Mouse (Mus musculus) 3T3-L1 (cell line): ENCODE measurements around the gene Epop.

Source experiments
- DNase-seq: peaks from one replicate; pipeline ENCODE4 v3.0.0-alpha.2; 2015; ENCODE audit warnings: low read depth, low spot score

The Epop gene

GRCm38 (mm10) chr11:97629576-97629975 is at the start of gene Epop:
Epop (minus strand) TSS chr11:97629702.
- DNase-seq, result peak; percentile 25

DNA sequence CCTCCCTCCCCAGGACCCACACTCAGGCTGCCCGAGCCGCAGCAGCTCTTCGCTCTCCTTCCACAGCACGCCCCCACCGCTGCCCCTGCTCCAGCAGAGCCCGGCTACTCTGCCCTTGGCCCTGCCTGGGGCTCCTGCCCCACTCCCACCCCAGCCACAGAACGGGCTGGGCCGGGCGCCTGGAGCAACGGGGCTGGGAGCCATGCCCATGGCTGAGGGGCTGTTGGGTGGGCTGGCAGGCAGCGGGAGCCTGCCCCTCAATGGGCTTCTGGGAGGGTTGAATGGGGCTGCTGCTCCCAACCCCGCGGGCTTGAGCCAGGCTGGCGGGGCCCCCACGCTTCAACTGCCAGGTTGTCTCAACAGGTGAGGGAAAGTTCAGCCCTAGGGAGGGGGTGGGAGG is 48.8 kb upstream of the Epop start:
- no peak for DNase-seq

GRCm38 (mm10) chr11:97677842-97678241 is 48.3 kb upstream of the Epop start:
- DNase-seq, result no peak

- no peak for DNase-seq
Measured at GRCm38 (mm10) chr11:97677381-97677780, 47.9 kb upstream of the Epop start.

- DNase-seq, result no peak
Measured at GRCm38 (mm10) chr11:97676050-97676754, 46.7 kb upstream of the Epop start.

GRCm38 (mm10) chr11:97673148-97673547 is 43.6 kb upstream of the Epop start:
- DNase-seq, result no peak

GRCm38 (mm10) chr11:97671177-97671527 is 41.6 kb upstream of the Epop start:
- no peak for DNase-seq

DNA sequence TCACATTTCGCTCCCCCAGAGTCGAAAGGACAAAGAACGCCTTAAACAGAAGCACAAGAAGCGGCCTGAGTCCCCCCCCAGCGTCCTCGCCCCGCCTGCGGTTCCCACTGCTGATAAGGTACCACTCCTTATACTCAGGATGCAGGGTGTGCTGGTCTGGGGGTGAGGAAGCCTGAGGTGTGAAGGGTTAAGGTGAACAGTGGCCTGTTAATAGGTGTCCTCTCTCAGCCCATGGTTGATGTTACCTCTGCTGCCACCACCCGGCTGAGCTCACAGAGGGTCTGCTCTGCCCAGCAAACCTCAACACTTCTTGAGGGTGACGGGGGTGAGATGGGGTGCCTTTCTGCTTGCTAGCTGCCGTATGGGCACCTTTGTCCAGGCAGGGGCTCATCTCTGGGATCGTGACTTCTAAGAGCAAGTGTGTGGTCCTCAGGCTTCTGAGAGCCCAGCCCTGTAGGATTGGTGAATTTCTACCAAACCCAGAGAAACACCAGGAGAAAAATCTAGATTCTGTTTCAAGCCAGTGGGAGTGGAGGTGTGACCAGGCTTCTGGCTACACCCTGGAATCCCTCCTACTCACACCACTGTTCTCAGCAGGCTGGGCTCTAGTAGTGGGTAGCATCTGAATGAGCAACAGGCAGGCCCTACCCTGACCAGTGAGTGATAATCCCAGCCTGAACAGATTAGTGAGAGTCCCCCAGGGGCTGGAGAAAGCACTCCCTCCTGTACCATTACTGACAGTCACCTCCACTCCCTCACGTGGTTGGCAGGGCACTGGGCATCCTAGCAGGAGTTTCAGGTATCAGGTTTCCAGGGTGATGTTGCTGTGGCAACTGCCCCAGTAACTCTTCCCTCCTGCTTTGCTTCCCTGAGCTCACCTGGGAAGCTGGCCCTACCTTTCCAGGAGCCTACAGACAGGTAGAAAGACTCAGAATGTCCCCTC is 41.0 kb upstream of the Epop start:
- DNase-seq, result no peak

DNA sequence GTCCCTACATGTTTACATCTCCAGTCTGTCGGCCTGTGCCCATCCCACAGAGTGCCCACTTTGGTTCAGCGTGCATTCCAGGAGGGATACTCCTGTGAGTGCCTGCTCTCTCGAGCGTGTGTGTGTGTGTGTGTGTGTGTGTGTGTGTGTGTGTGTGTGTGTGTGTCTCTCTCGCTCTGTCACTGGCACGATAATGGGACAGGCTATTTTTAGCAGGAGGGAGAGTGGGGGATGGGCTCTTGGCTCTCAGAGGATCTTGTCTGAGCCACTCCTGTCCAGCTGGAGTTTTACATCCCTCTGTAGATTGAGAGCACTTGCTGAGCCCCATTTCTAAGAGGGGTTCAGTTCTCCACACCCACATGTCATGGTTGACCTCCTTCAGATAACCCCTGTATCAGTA is 40.3 kb upstream of the Epop start:
- no peak for DNase-seq

DNA sequence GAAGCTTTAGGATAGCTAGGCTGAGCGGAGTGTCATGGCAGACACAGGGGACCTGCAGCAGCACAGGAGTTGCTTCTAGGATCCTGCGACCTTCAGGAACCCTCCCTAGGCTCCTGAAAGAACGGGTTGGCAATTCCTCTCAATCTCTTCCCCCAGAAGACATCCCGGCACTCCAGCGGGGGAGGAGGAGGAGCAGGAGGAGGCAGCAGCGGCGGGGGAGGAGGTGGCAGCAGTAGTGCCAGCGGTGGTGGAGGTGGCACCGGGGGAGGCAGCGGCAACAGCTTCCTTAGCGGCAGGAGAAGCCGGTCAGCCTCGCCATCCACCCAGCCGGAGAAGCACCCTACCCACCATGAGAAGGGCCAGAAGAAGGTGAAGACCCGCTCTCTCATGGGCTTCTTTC is 39.8 kb upstream of the Epop start:
- no peak for DNase-seq

DNA sequence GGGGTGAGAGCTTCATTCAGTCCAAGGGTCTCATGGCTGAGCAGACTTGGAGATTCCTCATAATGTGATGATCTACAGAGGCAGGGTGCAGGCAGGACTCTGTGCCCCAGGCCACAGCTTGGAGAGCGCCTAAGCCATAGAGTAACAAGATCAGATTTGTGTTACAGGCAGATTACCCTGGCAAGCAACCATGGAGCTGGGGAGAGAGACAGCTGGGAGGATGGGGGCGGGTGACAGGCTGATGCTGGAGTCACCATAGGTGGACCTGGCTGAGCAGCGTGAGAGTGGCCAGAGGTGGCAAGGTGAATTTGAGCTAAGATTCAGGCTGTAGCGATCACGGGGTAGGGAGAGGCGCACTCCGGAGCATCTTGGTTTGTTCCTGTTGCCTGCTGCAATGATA is 38.7 kb upstream of the Epop start:
- no peak for DNase-seq

DNA sequence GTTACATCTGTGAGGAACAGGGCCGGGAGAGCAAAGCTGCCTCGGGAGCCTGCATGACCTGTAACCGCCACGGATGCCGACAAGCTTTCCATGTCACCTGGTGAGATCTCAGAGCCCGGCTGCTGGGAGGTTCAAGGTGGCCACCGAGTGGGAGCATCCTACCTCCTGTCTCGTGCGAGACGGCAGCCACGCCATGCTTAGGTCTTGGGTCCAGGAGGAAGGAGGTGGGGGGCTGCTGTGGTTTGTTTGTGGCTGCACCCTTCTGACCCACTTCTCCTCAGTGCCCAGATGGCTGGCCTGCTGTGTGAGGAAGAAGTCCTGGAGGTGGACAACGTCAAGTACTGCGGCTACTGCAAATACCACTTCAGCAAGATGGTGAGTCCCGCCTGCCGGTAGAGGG is 37.3 kb upstream of the Epop start:
- DNase-seq, result no peak

- DNase-seq, result no peak
Measured at GRCm38 (mm10) chr11:97666221-97666620, 36.7 kb upstream of the Epop start.

- DNase-seq, result no peak
Measured at GRCm38 (mm10) chr11:97665431-97665830, 35.9 kb upstream of the Epop start.

DNA sequence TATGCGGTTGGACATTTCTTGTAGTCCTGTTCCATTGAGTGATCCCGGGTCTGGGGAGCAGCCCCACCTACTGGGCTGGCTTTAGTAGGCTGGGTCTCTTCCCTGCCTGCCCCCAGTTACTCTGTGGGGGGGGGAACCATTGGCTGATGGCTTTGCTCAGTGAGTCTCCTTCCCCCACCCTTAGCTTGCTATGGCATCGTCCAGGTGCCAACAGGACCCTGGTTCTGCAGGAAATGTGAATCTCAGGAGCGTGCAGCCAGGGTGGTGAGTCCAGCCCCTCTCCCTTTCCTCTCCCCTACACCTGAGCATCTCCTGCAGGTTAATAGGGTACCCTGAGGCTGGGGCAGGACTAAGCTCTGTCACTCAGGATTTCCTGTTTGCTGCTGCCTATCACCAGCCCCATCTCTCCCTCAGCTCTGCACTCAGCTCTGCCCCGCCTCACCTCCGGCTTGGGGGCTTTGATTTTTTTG is 35.3 kb upstream of the Epop start:
- DNase-seq, result peak; percentile 38

GRCm38 (mm10) chr11:97664339-97664665 is 34.8 kb upstream of the Epop start:
- DNase-seq, result no peak

GRCm38 (mm10) chr11:97663528-97664338 is 34.2 kb upstream of the Epop start:
- peak; percentile 41 for DNase-seq

DNA sequence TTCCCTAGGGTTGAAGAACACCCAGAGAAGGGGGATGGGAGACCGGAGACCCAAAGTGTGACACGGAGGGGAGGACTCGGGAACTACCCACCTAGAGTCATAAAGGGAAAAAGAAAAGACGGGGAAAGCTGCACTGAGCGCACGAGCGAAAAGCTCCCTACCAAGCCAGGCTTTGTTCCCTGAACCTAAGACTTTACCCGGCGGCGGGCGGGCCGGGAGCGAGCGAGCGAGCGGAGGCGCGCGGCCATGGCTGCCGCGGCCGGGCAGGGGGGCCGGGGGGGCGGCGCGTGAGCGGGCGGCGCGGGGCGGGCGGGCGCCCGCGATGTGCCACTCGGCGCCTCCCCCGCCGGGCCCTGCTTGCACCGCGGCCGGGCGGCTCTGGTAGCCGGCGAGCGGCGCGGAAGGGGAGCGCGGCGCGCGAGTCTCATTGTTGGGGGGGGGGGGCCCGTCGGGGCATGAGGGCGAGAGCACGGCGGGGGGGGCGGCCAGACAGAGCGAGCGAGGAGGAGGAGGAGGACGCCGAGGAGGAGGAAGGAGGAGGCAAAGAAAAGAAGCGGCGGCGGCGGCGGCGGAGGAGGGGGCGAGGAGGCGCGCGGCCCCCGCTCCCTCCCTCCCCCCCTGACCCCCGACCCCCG is 33.5 kb upstream of the Epop start, which contains the start of gene Mllt6:
Mllt6 (plus strand) TSS at position 522 of the 635 bp plus-strand sequence.
- peak; percentile 77 for DNase-seq

DNA sequence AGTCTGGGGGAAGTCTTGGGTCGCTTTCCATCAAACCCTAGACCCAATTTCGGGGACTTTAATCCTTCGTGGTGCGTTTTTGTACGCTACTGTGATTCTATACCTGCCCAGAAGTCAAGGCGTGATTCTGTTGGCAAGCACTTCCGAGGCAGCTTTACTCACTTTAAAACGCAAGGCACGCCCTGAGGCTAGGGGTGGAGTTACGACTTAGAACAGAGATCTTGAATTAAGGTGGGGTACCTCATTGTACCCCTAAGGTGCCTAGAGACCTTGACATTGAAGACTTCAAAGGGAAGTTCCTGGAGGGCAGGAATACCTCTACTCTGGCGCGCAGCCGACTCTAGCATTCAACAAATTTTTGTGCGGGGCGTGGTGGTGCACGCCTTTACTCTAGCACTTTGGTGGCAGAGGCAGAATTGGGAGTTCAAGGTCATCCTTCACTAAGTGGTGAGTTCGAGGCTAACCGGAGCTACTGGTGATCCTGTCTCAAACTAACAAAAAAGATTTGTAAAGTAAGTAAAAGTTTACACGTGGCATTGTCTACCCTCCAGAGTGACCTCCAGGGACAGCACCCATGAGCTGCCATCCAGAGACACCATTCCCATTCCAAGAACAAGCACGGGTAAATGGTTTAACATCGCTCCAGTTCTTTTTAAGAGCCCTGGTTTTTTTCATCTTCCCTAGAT is 32.8 kb upstream of the Epop start:
- DNase-seq, result peak; percentile 29

DNA sequence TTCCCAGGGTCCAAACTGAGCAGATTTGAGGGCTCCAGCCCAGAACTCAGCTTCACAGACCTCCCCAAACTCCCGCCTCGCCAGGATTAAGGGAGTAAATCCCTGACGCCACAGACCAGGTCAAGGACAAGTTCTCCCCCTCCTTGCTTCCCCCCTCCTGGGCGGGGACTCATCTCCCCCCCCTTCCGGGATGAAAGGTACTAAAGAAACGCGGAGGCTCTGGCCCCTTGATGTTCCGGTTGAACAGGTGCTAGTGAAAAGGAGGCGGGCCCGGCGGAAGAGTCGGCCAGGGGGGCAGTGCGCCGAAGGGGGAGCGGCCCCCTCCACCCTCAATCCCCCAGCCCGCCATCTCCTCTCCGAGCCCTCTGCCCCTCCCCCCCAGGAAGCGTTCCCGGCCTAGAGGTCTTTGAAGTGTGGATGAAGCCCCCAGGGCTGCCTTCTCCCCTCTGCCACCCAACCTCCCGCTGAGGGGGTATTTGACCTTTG is 32.2 kb upstream of the Epop start:
- DNase-seq, result no peak
